Mouse (Mus musculus): Measurements from ENCODE around the gene Bcl7c. TPM values are rescaled to one million over a fixed set of nuclear protein-coding genes. Genes with fewer than 3 reads are reported as not detected.

The Bcl7c gene
- polyA plus RNA-seq, 1 experiment from 2014 or later = 42.2 TPM

DNA sequence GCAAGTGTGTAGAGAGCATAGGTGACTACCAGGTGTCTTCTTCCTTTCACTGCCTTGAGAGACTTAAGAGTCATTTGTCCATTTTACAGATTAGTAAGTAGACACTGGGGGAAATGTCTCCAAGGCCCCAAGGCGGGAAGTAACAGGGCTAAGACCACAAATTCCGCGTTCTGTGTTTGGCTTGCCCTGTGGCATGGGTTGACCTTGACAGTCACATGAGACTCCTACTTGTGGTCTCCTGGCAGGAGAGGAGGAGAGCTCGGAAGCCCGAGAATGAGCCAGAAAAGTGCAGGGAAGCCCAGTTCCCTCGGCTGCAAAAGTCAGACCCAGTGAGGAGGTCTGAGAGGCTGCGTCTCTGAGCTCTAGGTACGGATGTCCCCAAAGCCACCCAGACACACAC is 95.2 kb downstream of the Bcl7c start:
- WGBS = 83% methylated on average over 8 of the region's 8 CpGs
- TF ChIP-seq CTCF (IDR thresholded peaks at IDR 0.05; ENCODE audit: low read depth) (no peak), EP300 (optimal IDR thresholded peaks at IDR 0.05) (no peak)

DNA sequence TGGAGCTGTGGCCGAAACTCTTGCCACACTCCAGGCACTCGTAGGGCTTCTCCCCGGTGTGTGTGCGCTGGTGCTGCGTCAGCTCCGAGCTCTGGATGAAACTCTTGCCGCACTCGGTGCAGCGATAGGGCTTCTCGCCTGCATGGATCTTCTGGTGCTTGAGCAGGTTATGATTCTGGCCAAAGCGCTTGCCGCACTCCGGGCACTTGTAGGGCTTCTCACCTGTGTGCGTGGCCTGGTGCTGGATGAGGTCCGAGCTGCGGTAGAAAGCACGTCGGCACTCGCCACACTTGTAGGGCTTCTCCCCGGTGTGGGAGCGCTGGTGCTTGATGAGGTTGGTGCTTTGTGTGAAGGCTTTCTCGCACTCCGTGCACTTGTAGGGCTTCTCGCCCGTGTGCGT is 97.2 kb downstream of the Bcl7c start:
- ATAC-seq (ENCODE audit: low FRiP score, low TSS enrichment) = no peak
- Histone ChIP-seq H3K9me3 (ENCODE audit: control insufficient read depth, low read length) (no peaks in the 10 kb centered on the region), H3K27me3 (ENCODE audit: control insufficient read depth, insufficient read depth, low read length) (no peaks in the 10 kb centered on the region), H3K36me3 (ENCODE audit: control insufficient read depth, insufficient read depth, low read length) (peaks cover 25% of the 10 kb centered on the region), H3K4me2 (replicated peaks; ENCODE audit: low read depth) (no peak overlapping the region), H3K4me3 (ENCODE audit: low read depth, low read length) (no peak overlapping the region), H3K4me1 (replicated peaks; ENCODE audit: control insufficient read depth, insufficient read depth) (no peaks in the 10 kb centered on the region), H3K9ac (ENCODE audit: low read length) (no peak overlapping the region), H3K27ac (replicated peaks) (no peak overlapping the region)
- DNase-seq (ENCODE audit: low spot score) = no peak
- TF ChIP-seq CTCF (IDR thresholded peaks at IDR 0.05; ENCODE audit: low read depth) = no peak
- no peak for TF ChIP-seq EP300 (optimal IDR thresholded peaks at IDR 0.05)
- WGBS = 95% methylated on average over 26 of the region's 26 CpGs

More for the DNA sequence above, 95.2 kb downstream of the Bcl7c start:
- Histone ChIP-seq H3K27me3 (ENCODE audit: control insufficient read depth, insufficient read depth, low read length) (no peaks in the 10 kb centered on the region), H3K4me3 (ENCODE audit: low read depth, low read length) (no peak overlapping the region), H3K36me3 (ENCODE audit: control insufficient read depth, insufficient read depth, low read length) (peaks cover 18% of the 10 kb centered on the region), H3K4me2 (replicated peaks; ENCODE audit: low read depth) (no peak overlapping the region), H3K9me3 (ENCODE audit: control insufficient read depth, low read length) (no peaks in the 10 kb centered on the region), H3K4me1 (replicated peaks; ENCODE audit: control insufficient read depth, insufficient read depth) (no peaks in the 10 kb centered on the region), H3K27ac (replicated peaks) (no peak overlapping the region), H3K9ac (ENCODE audit: low read length) (peak overlapping the region; percentile 95; the same call in 1 of the 2 replicates)
- ATAC-seq (ENCODE audit: low FRiP score, low TSS enrichment) = no peak
- no peak for DNase-seq (ENCODE audit: low spot score)

MicroRNAs within 50 kb of the gene (microRNA counts, 519-probe panel; counts per million panel counts)
- microRNA mmu-miR-762 = not detected

Small RNA genes within 50 kb of the gene (microRNA-seq; reads per million reads assigned to microRNA genes)
- not detected for gene Mir762

Other genes with a start within 250 kb of the Bcl7c start
- 30.4 and 36.5 TPM in 2 replicates for gene Prr14, start 249.3 kb downstream of the Bcl7c start, polyA plus RNA-seq (2015; fragmentation: Nextera tagmentation; extraction: Ambion mirVana)
- 8.7 and 9.3 TPM in 2 replicates for gene Fbrs, start 229.7 kb downstream of the Bcl7c start, polyA plus RNA-seq (2015; fragmentation: Nextera tagmentation; extraction: Ambion mirVana)
- 13.0 TPM in 2 replicates for gene Srcap, start 196.9 kb downstream of the Bcl7c start, polyA plus RNA-seq (2015; fragmentation: Nextera tagmentation; extraction: Ambion mirVana)
- gene Gm42715, start 189.3 kb downstream of the Bcl7c start, polyA plus RNA-seq (2015; fragmentation: Nextera tagmentation; extraction: Ambion mirVana) = 6.1 and 6.4 TPM in 2 replicates
- 22.7 and 24.3 TPM in 2 replicates for gene Tmem265, start 147.5 kb downstream of the Bcl7c start, polyA plus RNA-seq (2015; fragmentation: Nextera tagmentation; extraction: Ambion mirVana)
- 22.6 and 24.3 TPM in 2 replicates for gene Phkg2, start 135.6 kb downstream of the Bcl7c start, polyA plus RNA-seq (2015; fragmentation: Nextera tagmentation; extraction: Ambion mirVana)
- gene Ccdc189, start 120.3 kb downstream of the Bcl7c start, polyA plus RNA-seq (2015; fragmentation: Nextera tagmentation; extraction: Ambion mirVana) = 3.5 and 3.6 TPM in 2 replicates
- 17.1 and 18.7 TPM in 2 replicates for gene Rnf40, start 120.2 kb downstream of the Bcl7c start, polyA plus RNA-seq (2015; fragmentation: Nextera tagmentation; extraction: Ambion mirVana)
- 3.6 and 3.7 TPM in 2 replicates for gene Zfp629, start 93.1 kb downstream of the Bcl7c start, polyA plus RNA-seq (2015; fragmentation: Nextera tagmentation; extraction: Ambion mirVana)
- 13.4 and 14.5 TPM in 2 replicates for gene Ctf1, start 3.8 kb upstream of the Bcl7c start, polyA plus RNA-seq (2015; fragmentation: Nextera tagmentation; extraction: Ambion mirVana)
- 0.08 and 0.13 TPM in 2 replicates for gene Ctf2, start 23.2 kb upstream of the Bcl7c start, polyA plus RNA-seq (2015; fragmentation: Nextera tagmentation; extraction: Ambion mirVana)
- gene Fbxl19, start 35.6 kb upstream of the Bcl7c start, polyA plus RNA-seq (2015; fragmentation: Nextera tagmentation; extraction: Ambion mirVana) = 1.1 and 1.9 TPM in 2 replicates
- 18.6 and 20.0 TPM in 2 replicates for gene Orai3, start 60.9 kb upstream of the Bcl7c start, polyA plus RNA-seq (2015; fragmentation: Nextera tagmentation; extraction: Ambion mirVana)
- gene Setd1a, start 67.7 kb upstream of the Bcl7c start, polyA plus RNA-seq (2015; fragmentation: Nextera tagmentation; extraction: Ambion mirVana) = 6.9 and 8.0 TPM in 2 replicates
- gene Gm49388, start 76.7 kb upstream of the Bcl7c start, polyA plus RNA-seq (2015; fragmentation: Nextera tagmentation; extraction: Ambion mirVana) = not detected in 2 replicates
- gene Hsd3b7, start 91.7 kb upstream of the Bcl7c start, polyA plus RNA-seq (2015; fragmentation: Nextera tagmentation; extraction: Ambion mirVana) = 31.7 and 32.3 TPM in 2 replicates
- gene Stx4a, start 115.4 kb upstream of the Bcl7c start, polyA plus RNA-seq (2015; fragmentation: Nextera tagmentation; extraction: Ambion mirVana) = 28.4 and 28.8 TPM in 2 replicates
- 0.80 and 1.2 TPM in 2 replicates for gene Stx1b, start 115.6 kb upstream of the Bcl7c start, polyA plus RNA-seq (2015; fragmentation: Nextera tagmentation; extraction: Ambion mirVana)
- gene Zfp646, start 167.3 kb upstream of the Bcl7c start, polyA plus RNA-seq (2015; fragmentation: Nextera tagmentation; extraction: Ambion mirVana) = 3.6 and 3.8 TPM in 2 replicates
- 6.5 and 6.6 TPM in 2 replicates for gene Zfp668, start 167.9 kb upstream of the Bcl7c start, polyA plus RNA-seq (2015; fragmentation: Nextera tagmentation; extraction: Ambion mirVana)
- 0.23 and 0.35 TPM in 2 replicates for gene Prss53, start 182.0 kb upstream of the Bcl7c start, polyA plus RNA-seq (2015; fragmentation: Nextera tagmentation; extraction: Ambion mirVana)
- not detected in 2 replicates for gene Gm21974, start 186.5 kb upstream of the Bcl7c start, polyA plus RNA-seq (2015; fragmentation: Nextera tagmentation; extraction: Ambion mirVana)
- gene Vkorc1, start 186.7 kb upstream of the Bcl7c start, polyA plus RNA-seq (2015; fragmentation: Nextera tagmentation; extraction: Ambion mirVana) = 123 and 130 TPM in 2 replicates
- gene Bckdk, start 195.1 kb upstream of the Bcl7c start, polyA plus RNA-seq (2015; fragmentation: Nextera tagmentation; extraction: Ambion mirVana) = 102 and 106 TPM in 2 replicates
- 15.1 and 16.6 TPM in 2 replicates for gene Kat8, start 203.6 kb upstream of the Bcl7c start, polyA plus RNA-seq (2015; fragmentation: Nextera tagmentation; extraction: Ambion mirVana)
- gene Prss8, start 221.2 kb upstream of the Bcl7c start, polyA plus RNA-seq (2015; fragmentation: Nextera tagmentation; extraction: Ambion mirVana) = 77.4 and 85.3 TPM in 2 replicates
- 9.1 and 9.7 TPM in 2 replicates for gene Prss36, start 237.8 kb upstream of the Bcl7c start, polyA plus RNA-seq (2015; fragmentation: Nextera tagmentation; extraction: Ambion mirVana)